Mouse (Mus musculus) gastrocnemius, postnatal 36 days (tissue): ENCODE data around the gene Pde4c. TPM values are rescaled to one million over a fixed set of nuclear protein-coding genes. Genes with fewer than 3 reads are reported as not detected.
A peak's percentile ranks its signal among the peaks of the same experiment; 100 is the strongest.

ENCODE experiments used
- DNase-seq, 2 experiments: peaks; one replicate each; pipeline ENCODE4 v3.0.0; 2022
- intact Hi-C: fragments of 180-260 bp; cut with DNase I; formaldehyde crosslinking; loops from one replicate; pipeline ENCODE4 v1.15.1; 2025
- long read RNA-seq, 2 experiments: library from polyadenylated mRNA; stranded (forward); transcript quantifications; one replicate each; pipeline ENCODE4 v2.0.0; 2021
- total RNA-seq, 2 experiments: library from RNA; stranded (reverse); gene quantifications; 2 replicates each; pipeline ENCODE4 v1.2.3; 2021

Pde4c gene
- 1 to 10 TPM; 1.9 to 2.1 TPM for total RNA-seq
- long read RNA-seq, experiment 1, partial matches to known transcripts: 0 of 2 reads
- long read RNA-seq, experiment 1, other reads (novel, unspliced or antisense): 1 of 2 reads
- long read RNA-seq, experiment 2, partial matches to known transcripts: 1 of 3 reads
- long read RNA-seq, experiment 2, other reads (novel, unspliced or antisense): 0 of 3 reads

- DNase-seq: peak in 1 of 2 experiments; percentile 3
- intact Hi-C loops: no loop called here
These were observed at the start of gene Pde4c for GRCm38 (mm10) chr8:70723486-70724210. Gene Pde4c (plus strand): TSS chr8:70723720.

- intact Hi-C loops: no loop called here
- DNase-seq: no peak
These were observed 49.4 kb upstream of the Pde4c start for GRCm38 (mm10) chr8:70674109-70674508.

GRCm38 (mm10) chr8:70674716-70675115 lies 48.8 kb upstream of the Pde4c start:
- no peak for DNase-seq
- intact Hi-C loops: no loop called here

GRCm38 (mm10) chr8:70675336-70675735 lies 48.2 kb upstream of the Pde4c start:
- intact Hi-C loops: no loop called here

GRCm38 (mm10) chr8:70677451-70678080 lies 46.0 kb upstream of the Pde4c start:
- intact Hi-C loops: no loop called here
- DNase-seq: no peak

More at GRCm38 (mm10) chr8:70675336-70675735, 48.2 kb upstream of the Pde4c start:
- DNase-seq: no peak

GRCm38 (mm10) chr8:70678679-70679078 lies 44.8 kb upstream of the Pde4c start:
- intact Hi-C loops: no loop called here
- DNase-seq: no peak

- no peak for DNase-seq
- intact Hi-C loops: no loop called here
These were observed 44.1 kb upstream of the Pde4c start for GRCm38 (mm10) chr8:70679404-70679803.

GRCm38 (mm10) chr8:70680039-70680438 lies 43.5 kb upstream of the Pde4c start:
- peak in 1 of 2 experiments; percentile 39 for DNase-seq
- intact Hi-C loops: no loop called here

- intact Hi-C loops: no loop called here
- no peak for DNase-seq
These were observed 42.1 kb upstream of the Pde4c start for GRCm38 (mm10) chr8:70681410-70681809.

- DNase-seq: peak; percentile 75 to 82
- intact Hi-C loops: no loop called here
These were observed 41.3 kb upstream of the Pde4c start for GRCm38 (mm10) chr8:70682193-70682592.

GRCm38 (mm10) chr8:70682692-70683091 lies 40.8 kb upstream of the Pde4c start:
- intact Hi-C loops: no loop called here
- no peak for DNase-seq

GRCm38 (mm10) chr8:70684291-70684690 lies 39.2 kb upstream of the Pde4c start:
- no peak for DNase-seq
- intact Hi-C loops: no loop called here

- peak in 1 of 2 experiments; percentile 74 for DNase-seq
- intact Hi-C loops: no loop called here
These were observed 35.9 kb upstream of the Pde4c start for GRCm38 (mm10) chr8:70687576-70687975.

- intact Hi-C loops: no loop called here
These were observed 35.4 kb upstream of the Pde4c start for GRCm38 (mm10) chr8:70688136-70688535.

GRCm38 (mm10) chr8:70689892-70690390 lies 33.6 kb upstream of the Pde4c start:
- intact Hi-C loops: no loop called here
- no peak for DNase-seq

More at GRCm38 (mm10) chr8:70688136-70688535, 35.4 kb upstream of the Pde4c start:
- DNase-seq: no peak

GRCm38 (mm10) chr8:70691230-70691629 lies 32.3 kb upstream of the Pde4c start:
- no peak for DNase-seq
- intact Hi-C loops: no loop called here

GRCm38 (mm10) chr8:70691727-70692231 lies 31.7 kb upstream of the Pde4c start:
- no peak for DNase-seq
- intact Hi-C loops: no loop called here

GRCm38 (mm10) chr8:70693636-70694035 lies 29.9 kb upstream of the Pde4c start:
- intact Hi-C loops: no loop called here
- no peak for DNase-seq

- intact Hi-C loops: no loop called here
- peak in 1 of 2 experiments; percentile 30 for DNase-seq
These were observed 28.1 kb upstream of the Pde4c start for GRCm38 (mm10) chr8:70695318-70696018.
